Mouse (Mus musculus) liver, postnatal 0 days (tissue): ENCODE results near the gene Prokr1.

Experiments used
- CTCF ChIP-seq: sonication (generic); IDR thresholded peaks from 2 replicates; pipeline ENCODE4 v1.5.1; 2016; ENCODE audit warnings: antibody characterized with exemption, low read depth
- EP300 ChIP-seq: IDR thresholded peaks from 2 replicates; pipeline ENCODE4 v1.6.1; 2016; ENCODE audit warnings: antibody characterized with exemption, low read depth, mild to moderate bottlenecking

DNA sequence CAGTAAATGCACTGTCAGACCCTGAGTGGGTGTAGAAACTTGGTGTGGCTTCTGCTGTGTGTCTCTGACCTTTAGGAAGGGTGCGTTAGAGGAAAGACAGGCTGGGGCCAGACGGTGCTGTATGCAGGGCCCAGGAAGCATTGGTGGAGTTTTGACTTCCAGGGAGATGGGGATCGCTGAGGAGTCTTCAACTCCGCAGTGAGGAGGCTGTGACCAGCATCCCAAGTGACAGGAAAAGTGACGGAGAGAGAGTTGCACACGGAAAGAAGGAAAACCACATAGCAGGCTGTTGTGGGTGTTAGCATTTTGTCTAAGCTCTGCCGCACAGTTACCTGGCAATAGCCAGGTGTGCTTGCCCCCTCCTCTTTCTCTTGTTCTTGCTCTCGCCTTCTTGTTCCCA, 54.3 kb downstream of the Prokr1 start:
- TF ChIP-seq CTCF = no peak
- no peak for TF ChIP-seq EP300
